Mouse (Mus musculus) kidney, postnatal 36 days (tissue): ENCODE measurements at regions not wholly inside any gene's neighbourhood (a gene's known extent, or its start where the extent isn't known, plus 50 kb on each side); places are given as distances from the start of the nearest gene placed in this dataset.

Experiments used
- DNase-seq, 2 experiments: peaks; one replicate each; pipeline ENCODE4 v3.0.0; 2021 to 2022; ENCODE audit warnings: mixed read lengths in 2 of 2

DNA sequence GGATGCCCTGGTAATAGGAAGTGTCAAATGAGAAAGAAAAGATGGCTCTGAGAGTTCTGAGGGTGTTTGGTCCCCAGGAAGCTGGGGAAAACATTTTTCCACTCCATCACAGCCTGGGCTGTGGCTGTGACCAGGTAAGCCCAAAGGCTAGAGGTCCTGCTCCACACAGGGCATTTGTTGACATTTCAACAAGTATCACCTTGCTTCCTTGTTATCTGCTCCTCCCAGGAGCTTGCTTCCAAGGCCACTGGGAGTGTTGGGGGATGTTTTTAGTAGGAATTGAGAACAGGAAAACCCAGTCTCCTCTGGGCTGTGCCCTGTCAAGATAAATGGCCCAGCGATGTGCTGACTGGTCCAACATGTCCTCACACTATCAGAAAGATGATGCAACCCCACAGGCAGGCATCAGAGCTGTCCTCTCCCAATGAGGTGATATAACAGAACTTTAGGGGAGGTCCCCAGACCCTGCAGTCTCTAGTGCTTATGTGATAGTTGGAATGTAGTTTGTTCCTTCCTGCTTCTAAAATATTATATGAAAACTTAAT is 137.1 kb downstream of the Ets2 start:
- no peak for DNase-seq

DNA sequence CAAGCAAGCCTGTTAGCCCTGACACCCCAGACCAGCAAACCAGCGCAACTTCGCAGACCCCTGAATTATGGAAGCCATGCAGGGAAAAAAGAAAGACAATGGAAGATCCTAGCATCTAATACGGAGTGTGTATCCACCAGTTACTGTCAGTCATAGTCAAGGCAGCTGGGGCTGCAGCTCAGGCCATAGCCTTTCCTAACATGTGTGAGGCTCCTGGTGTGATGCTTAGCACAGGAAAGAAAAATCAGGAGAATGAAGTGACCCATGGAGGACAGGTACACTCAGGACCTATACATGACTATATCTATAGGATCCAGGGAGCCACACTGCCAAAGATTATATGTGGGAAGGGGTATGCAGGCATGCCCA is 136.6 kb downstream of the Ets2 start:
- no peak for DNase-seq

GRCm38 (mm10) chr16:95837723-95838477 is 136.0 kb downstream of the Ets2 start:
- no peak for DNase-seq

DNA sequence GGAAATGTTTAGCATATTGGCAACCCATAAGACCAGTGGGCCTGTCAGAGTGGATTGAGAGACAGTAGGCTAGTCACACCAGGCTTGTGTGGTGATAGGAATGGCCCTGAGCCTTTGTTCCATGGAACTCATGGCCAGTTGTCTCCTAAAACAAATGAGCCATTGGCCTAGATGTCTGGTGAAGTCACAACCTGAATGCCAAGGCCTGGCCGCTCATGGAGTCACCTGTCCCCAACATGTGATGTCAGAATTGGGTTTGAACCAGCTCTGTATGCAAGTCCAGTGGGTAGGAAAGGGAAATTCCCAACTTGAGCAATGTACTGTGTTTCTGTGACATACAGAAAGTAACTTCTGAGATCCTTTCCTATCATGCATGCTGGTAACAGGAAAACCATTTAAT is 134.1 kb downstream of the Ets2 start:
- DNase-seq, result no peak

- no peak for DNase-seq
Measured at GRCm38 (mm10) chr16:95834556-95835288, 132.8 kb downstream of the Ets2 start.

- DNase-seq, result peak in 1 of 2 experiments; percentile 54
Measured at GRCm38 (mm10) chr16:95833455-95833854, 131.6 kb downstream of the Ets2 start.

DNA sequence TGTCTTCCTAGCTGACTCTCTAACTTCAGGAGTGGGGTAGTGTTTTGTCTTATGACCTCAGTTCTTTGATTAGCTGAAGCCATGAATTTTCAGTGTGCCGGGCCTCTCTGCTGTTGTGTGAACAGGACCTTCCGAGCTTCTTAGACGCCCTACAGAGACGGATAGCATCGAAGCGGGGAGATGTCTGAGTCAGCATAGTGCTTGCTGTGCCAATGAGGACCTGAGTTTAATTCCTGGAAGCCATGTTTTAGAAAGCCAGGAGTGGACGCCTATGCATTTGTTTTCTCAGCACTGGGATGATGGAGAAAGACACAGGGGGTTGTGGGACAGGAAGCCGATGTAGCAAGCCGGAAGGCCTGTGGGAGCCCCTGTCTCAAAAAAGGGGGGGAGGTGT is 130.5 kb downstream of the Ets2 start:
- no peak for DNase-seq

GRCm38 (mm10) chr16:95831566-95832345 is 129.9 kb downstream of the Ets2 start:
- peak; percentile 50 to 59 for DNase-seq

- no peak for DNase-seq
Measured at GRCm38 (mm10) chr16:95827402-95827737, 125.5 kb downstream of the Ets2 start.

- DNase-seq, result no peak
Measured at GRCm38 (mm10) chr16:95826681-95827401, 125.0 kb downstream of the Ets2 start.

- DNase-seq, result no peak
Measured at GRCm38 (mm10) chr16:95825723-95826122, 123.8 kb downstream of the Ets2 start.

- DNase-seq, result peak; percentile 63 to 71
Measured at GRCm38 (mm10) chr16:95824720-95825534, 123.1 kb downstream of the Ets2 start.

DNA sequence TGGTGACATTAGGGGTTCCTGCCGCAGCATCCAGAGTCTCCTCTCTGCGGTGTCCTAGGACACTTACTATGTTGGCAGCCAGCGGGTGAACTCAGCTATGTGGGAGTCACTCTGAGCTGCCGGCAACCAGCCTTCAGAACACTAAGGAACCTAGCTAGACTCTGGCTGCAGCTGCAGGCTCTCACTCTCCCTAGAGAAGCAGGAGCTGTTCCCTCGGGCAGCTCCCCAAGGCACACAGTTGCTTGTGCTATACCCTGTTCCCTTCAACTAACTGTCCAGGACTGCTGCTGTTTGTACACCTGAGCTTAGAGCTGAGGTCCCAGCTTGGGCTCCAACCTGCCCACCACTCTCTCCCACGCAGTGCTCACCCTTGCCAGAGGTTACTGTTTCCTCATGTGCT is 121.9 kb downstream of the Ets2 start:
- DNase-seq, result no peak

- DNase-seq, result no peak
Measured at GRCm38 (mm10) chr16:95821080-95821479, 119.2 kb downstream of the Ets2 start.

- DNase-seq, result no peak
Measured at GRCm38 (mm10) chr16:95820606-95821005, 118.7 kb downstream of the Ets2 start.

- DNase-seq, result no peak
Measured at GRCm38 (mm10) chr16:95820013-95820412, 118.1 kb downstream of the Ets2 start.

DNA sequence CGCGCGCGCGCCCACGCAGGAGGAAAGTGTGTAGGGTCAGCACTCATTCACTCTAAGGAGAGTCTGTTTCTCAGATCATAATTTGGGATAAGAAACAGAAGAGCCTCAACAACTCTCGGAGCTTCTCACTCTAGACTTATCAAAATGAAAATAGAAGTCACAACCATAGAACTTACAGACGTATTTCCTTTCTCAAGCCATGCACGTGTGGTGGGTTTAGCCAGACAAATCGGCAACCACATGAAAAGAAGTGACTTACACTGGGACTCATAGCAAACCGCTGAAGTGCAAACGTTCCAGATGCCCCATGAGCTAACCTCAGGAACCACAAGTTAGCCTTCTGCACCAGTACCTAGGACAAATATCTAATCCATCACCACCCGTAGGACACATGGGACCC is 114.1 kb downstream of the Ets2 start:
- no peak for DNase-seq

GRCm38 (mm10) chr16:95815206-95815731 is 113.4 kb downstream of the Ets2 start:
- DNase-seq, result no peak

DNA sequence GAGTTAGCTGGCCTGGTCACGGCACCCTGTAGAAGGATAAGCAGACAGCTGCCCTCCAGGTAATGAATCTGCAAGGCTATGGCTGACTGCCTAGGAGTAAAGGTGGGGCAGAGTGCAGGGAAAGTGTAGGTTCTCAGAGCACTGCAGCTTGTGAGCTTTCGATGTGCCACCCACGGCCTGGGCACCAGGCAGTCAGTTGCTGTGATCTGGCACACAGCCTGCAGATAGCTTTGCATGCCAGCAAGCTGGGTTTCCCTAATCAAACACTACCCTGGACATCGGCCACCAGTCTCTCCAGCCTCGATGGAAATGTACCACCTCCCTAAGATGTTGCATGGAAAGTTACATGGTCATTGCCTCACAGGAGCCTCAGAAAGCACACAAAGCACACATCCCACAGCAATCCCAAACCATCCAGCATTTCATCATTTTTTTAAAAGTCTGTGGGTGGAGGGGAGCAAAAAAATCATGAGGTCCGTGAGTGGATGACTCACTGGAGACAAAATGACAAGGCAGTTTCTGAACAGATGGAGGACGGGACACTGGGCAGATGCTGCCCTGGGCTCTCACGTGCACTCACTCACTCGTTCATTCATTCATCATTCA is 112.7 kb downstream of the Ets2 start:
- peak in 1 of 2 experiments; percentile 38 for DNase-seq

DNA sequence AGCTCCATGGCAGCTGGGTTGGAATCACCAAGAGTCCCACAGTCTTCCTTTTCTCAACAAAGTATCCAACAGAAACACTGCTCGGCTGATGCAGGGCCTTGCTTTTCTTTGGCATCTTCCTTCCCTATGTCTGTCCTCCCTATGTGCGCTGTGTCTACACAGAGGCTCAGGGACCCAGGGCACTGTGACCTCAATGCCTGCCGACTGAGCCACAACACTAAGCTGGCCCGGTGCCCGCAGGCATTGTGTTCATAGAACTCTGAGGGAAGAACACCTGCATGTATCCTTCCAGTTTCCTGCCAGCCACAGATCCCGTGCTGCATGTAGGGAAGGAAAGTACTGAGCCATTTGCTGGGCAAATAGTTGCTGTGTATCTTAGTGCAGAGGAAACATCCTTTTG is 109.2 kb downstream of the Ets2 start:
- peak; percentile 65 to 79 for DNase-seq
